Mouse (Mus musculus) fibroblast of lung, adult 2 months (primary cell): ENCODE measurements around the gene Abhd14a.
A peak's percentile ranks its signal among the peaks of the same experiment; 100 is the strongest.

ENCODE experiments used
- DNase-seq: peaks from one replicate; pipeline ENCODE4 v3.0.0-alpha.2; 2011; ENCODE audit warnings: low read depth

The Abhd14a gene

GRCm38 (mm10) chr9:106411091-106411594 is 36.3 kb downstream of the Abhd14a start:
- no peak for DNase-seq

GRCm38 (mm10) chr9:106410086-106410650 is 37.3 kb downstream of the Abhd14a start:
- no peak for DNase-seq

- DNase-seq = no peak
These were observed 38.4 kb downstream of the Abhd14a start for GRCm38 (mm10) chr9:106409096-106409495.

- DNase-seq = no peak
These were observed 40.9 kb downstream of the Abhd14a start for GRCm38 (mm10) chr9:106406443-106407078.

GRCm38 (mm10) chr9:106405275-106405674 is 42.2 kb downstream of the Abhd14a start:
- DNase-seq = peak; percentile 59

GRCm38 (mm10) chr9:106402607-106403375 is 44.7 kb downstream of the Abhd14a start:
- DNase-seq = no peak

- no peak for DNase-seq
These were observed 45.3 kb downstream of the Abhd14a start for GRCm38 (mm10) chr9:106402149-106402548.

GRCm38 (mm10) chr9:106399808-106400207 is 47.7 kb downstream of the Abhd14a start:
- no peak for DNase-seq

- no peak for DNase-seq
These were observed 48.7 kb downstream of the Abhd14a start for GRCm38 (mm10) chr9:106398667-106399311.

GRCm38 (mm10) chr9:106397733-106398132 is 49.7 kb downstream of the Abhd14a start:
- DNase-seq = no peak

- no peak for DNase-seq
These were observed 52.6 kb downstream of the Abhd14a start for GRCm38 (mm10) chr9:106394649-106395602.

- no peak for DNase-seq
These were observed 53.9 kb downstream of the Abhd14a start for GRCm38 (mm10) chr9:106393548-106393947.

GRCm38 (mm10) chr9:106392828-106393527 is 54.5 kb downstream of the Abhd14a start:
- no peak for DNase-seq
